Mouse (Mus musculus) c-Kit-positive CD71-positive TER-119-positive erythroid progenitor cells, embryonic 14.5 days (primary cell): ENCODE measurements around the gene Pcgf6.
A peak's percentile ranks its signal among the peaks of the same experiment; 100 is the strongest.

ENCODE experiments used
- DNase-seq: peaks from one replicate; pipeline ENCODE4 v3.0.0-alpha.2; 2013; ENCODE audit warnings: low spot score

Pcgf6 gene

GRCm38 (mm10) chr19:47050271-47051032 is at the start of gene Pcgf6:
TSS of gene Pcgf6 (minus strand) at chr19:47050906.
- peak; percentile 60 for DNase-seq

DNA sequence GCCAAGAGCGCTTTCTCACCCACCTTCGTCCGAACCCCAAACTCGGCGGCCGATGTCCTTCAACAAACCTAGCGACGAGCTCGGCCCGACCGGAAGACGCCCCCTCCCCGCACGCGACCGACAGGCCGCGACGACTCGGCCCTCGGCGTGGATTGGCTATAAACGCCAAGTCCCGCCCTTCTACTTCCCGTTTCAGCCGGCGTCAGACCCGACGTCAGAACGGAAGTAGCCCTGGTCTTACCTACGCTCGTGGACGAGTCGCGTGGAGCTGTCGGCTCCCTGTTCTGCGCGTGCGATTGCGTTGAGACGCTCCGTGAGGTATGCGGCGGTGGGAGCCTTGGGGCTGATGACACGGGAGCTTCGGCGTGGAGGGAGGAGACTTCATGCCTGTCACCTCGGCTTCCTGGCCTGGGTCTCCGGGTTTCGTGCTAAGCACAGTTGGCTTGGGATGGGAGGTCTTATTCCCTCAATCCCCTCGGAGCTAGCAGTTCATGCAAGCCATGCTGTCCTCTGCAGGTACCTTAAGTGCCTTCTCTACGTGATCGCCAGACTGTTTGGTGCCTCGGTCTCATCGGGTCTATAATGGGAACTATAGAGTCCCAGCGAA is 39.9 kb upstream of the Pcgf6 start, which contains the start of the genes Usmg5 and Pdcd11:
Gene Usmg5, minus strand, starts transcription at position 98 of the 607 bp plus-strand sequence.
Gene Pdcd11, plus strand, starts transcription at position 219 of the 607 bp plus-strand sequence.
- DNase-seq: peak; percentile 92

GRCm38 (mm10) chr19:47089718-47090525 is 39.2 kb upstream of the Pcgf6 start:
- DNase-seq: peak; percentile 24

DNA sequence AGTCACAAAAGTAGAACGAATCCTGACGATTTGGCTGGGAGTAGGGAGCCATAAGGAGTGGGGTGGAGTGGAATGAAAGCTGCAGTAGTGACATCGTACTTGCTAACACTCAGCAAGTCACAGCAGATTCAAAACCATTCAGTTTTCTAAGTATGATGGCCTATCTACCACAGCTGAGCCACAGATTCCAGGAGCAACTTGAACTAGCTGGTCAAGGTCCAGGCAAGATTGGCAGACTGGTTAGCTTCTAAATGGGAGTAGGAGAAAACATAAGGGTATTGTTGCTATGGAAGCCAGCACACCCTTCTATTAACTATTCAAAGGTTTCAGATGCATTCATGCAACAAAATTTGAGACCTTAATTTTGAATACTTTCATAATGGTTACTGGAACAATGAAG is 37.5 kb upstream of the Pcgf6 start:
- DNase-seq: no peak

- DNase-seq: peak; percentile 83
These were observed 17.4 kb upstream of the Pcgf6 start for GRCm38 (mm10) chr19:47067924-47068611.

DNA sequence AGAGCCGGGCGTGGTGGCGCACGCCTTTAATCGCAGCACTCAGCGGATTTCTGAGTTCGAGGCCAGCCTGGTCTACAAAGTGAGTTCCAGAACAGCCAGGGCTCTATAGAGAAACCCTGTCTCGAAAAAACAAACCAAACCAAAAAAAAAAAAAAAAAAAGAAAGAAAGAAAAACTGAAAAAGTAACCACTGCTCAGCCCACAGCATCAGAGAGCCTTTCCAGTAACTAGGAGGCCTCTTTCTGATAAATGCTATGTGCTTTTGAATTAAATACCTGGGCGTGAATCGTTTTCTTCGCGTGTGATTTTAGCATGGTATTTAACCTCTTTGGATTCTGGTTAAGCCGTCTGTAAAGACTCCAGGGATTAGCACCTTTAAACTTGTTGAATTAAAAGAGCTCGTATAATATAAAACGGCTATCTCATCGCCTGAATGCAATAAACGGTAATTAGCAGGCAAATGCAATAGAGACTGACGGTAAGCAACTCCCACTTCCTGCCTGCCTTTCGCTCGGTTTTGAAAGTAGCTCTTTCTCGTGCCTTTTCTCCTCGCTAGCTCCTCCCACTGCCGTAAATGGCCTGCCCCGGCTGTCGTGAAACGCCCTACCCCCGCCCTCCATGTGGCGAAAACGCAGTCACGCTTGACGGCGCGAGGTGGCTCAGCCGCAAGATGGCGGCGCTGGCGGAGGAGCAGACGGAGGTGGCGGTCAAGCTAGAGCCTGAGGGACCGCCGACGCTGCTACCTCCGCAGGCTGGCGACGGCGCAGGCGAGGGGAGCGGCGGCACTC is 16.6 kb upstream of the Pcgf6 start, which contains the start of gene Taf5:
Gene Taf5, plus strand, starts transcription at position 651 of the 787 bp plus-strand sequence.
- DNase-seq: peak; percentile 97

DNA sequence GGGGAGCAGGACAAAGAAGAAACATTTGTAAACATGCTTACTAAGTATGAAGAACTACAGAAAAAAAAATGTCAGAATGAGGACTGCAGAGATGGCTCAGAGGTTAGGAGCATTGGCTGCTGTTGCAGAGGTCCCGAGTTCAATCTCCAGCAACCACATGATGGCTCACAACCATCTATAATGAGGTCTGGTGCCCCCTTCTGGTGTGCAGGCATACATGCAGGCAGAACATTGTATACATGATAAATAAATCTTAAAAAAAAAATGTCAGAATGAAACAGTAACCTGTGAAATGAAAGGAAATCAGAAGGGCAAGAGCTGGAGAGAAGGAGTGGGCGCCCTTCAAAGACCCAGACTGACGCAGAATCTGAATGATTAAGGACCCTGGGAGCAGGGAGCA is 15.2 kb upstream of the Pcgf6 start:
- no peak for DNase-seq

GRCm38 (mm10) chr19:47057684-47058083 is 7.0 kb upstream of the Pcgf6 start:
- no peak for DNase-seq

DNA sequence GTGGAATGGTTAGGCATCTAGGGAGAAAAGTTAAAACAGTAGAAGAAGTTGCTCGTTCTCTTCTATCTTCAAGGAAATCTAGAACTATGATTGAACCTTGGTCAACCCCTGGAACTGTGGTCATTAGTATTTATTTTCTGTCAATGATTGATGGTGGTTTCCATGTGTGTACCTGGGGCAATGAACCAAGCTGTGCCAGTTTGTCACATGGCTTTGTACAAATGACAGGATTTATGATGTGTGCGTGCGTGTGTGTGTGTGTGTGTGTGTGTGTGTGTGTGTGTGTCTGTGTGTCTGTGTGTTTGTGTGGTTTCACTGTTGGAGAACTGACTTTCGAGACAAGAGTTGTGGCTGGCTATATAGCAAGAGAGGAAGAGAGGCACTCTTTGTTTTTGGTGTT is 2.8 kb upstream of the Pcgf6 start:
- no peak for DNase-seq

DNA sequence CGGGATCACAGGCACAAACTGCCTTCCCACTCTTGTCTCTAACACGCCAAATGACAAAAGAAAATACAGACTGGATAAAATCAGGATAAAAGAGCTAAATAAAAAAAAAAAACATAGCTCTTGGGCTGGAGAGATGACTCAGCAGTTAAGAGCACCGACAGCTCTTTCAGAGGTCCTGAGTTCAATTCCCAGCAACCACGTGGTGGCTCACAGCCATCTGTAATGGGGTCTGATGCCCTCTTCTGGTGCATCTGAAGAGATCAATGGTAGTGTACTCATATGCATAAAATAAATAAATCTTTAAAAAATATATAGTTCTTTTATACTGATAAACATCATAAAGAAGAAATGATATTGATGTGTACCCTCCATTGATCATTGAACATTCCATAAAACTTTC is 2.2 kb upstream of the Pcgf6 start:
- no peak for DNase-seq

DNA sequence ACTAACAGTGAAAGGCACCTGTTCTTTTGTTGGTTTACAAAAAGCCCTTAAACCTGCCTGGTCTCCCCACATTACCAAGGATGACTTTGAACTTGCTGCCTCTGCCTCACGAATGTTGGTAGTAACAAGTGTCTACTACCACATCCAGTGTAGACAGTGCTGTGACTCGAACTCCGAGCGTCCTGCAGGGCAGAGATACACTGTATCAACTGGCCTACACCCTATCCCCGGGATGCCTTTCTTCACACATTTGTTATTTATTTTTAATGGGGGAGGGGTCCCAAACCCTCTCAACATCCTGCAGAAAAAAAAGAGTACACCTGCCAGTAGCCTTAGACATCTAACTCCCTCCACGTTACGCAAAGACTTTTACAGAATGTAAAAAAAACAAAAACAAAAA is 866 bp downstream of the Pcgf6 start:
- DNase-seq: no peak

DNA sequence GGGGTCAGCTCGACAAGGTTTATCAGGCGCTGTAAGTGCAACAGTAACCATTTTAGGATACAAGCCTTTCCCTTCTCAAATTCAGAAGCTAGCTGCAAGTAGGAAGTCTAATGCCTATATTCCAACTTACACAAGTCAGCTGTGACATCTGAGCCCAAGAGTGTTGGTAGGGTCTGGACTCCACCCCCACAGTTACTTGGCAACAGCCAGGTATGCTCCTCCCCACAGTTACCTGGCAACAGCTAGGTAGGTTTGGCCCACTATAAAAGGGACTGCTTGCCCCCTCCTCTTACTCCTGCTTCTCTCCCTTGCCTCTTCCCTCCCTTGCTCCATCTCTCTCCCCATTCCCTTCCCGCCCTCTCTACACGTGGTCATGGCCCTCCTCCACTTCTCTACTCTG is 1.6 kb downstream of the Pcgf6 start:
- no peak for DNase-seq

DNA sequence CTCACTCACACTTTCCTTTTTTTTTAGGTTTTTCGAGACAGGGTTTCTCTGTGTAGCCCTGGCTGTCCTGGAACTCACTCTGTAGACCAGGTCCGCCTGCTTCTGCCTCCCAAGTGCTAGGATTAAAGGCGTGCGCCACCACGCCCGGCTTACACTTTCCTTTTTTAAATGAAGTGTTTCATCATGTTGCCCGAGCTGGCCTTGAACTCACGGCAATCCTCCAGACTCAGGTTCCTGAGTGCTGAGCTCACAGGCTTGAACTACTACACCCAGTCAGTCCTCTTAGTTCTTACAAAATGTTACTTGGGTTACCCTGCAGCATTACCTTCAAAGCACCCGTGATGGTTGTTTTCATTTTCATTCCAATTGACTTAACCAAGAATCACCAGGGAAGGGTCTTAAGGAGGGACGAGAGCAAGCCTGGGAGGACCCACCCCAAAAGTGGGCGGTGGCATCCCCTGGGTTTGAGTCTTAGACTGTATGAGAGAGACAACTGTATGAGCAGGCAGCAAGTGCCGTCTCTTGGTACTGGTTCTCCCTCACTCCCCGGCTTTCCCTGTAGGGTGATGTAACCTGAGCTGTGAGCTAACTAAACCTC is 3.4 kb downstream of the Pcgf6 start:
- no peak for DNase-seq

GRCm38 (mm10) chr19:47046343-47046742 is 4.4 kb downstream of the Pcgf6 start:
- DNase-seq: no peak

GRCm38 (mm10) chr19:47043608-47044007 is 7.1 kb downstream of the Pcgf6 start:
- no peak for DNase-seq

DNA sequence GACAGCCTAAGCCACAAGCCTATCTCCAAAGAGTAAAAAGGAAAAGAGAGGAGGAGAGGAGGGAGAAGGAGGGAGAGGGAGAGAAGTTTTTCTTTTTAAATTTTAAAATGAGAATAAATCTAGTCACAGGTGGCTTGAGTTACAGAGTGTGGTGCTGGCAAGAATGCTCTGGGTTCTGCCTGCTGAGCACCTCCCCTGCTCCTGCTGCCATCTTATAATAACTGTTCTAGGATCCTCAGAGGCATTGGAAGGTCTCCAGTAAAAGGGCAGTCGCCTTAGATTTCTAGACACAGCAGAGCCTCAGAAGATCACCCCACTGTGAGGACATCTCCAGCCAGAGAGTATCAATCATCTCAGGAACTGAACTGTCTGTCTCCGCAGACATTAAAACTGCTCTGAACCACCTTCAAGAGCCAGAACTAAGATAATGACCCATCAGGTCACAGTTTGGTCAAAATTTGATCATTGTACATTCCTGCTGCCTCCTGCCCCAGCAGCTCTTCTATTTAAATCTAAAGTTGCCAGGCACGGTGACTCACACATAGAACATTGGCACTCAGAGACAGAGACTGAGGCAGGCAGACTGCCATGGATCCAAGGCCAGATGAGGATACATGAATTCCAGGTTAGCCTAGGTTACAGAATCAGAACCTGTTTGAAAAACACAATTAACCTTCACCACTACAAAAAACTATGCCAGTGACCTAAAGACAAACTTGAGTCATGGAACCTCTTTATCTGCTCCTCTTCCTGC is 9.8 kb downstream of the Pcgf6 start:
- DNase-seq: no peak

- no peak for DNase-seq
These were observed 14.1 kb downstream of the Pcgf6 start for GRCm38 (mm10) chr19:47036596-47036995.

DNA sequence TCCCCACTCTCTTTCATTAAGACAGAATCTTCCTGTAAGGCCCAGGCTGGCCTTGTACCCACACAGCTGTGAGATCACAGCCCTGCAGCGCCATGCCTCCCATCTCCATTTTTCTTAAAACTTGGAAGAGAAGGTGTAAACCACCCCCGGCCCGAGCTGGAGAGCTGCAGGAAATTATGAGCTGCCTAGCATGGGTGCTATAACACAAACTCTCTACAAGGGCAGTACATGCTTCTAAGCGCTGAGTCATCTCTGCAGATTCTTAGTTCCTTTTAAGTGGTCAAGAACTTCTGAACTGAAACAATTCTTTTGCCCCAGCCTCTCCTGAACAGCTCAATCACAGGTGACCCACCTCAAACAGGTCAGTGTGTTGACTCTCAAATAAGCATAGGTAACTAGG is 15.8 kb downstream of the Pcgf6 start:
- DNase-seq: no peak

- DNase-seq: no peak
These were observed 18.9 kb downstream of the Pcgf6 start for GRCm38 (mm10) chr19:47031770-47032169.

- no peak for DNase-seq
These were observed 20.9 kb downstream of the Pcgf6 start for GRCm38 (mm10) chr19:47029796-47030195.
